Mouse (Mus musculus) natural killer cell, adult 2 months (primary cell): ENCODE measurements at regions not wholly inside any gene's neighbourhood (a gene's known extent, or its start where the extent isn't known, plus 50 kb on each side); places are given as distances from the start of the nearest gene placed in this dataset.
A peak's percentile ranks its signal among the peaks of the same experiment; 100 is the strongest.

Source experiments
- DNase-seq, 2 experiments: peaks; one replicate each; pipeline ENCODE4 v3.0.0; 2022; ENCODE audit warnings: low spot score in 2 of 2

GRCm38 (mm10) chr13:10538927-10539326 is 178.3 kb upstream of the Chrm3 start:
- peak in 1 of 2 experiments; percentile 1 for DNase-seq

GRCm38 (mm10) chr13:10527251-10527650 is 166.6 kb upstream of the Chrm3 start:
- no peak for DNase-seq

GRCm38 (mm10) chr13:10526470-10527207 is 166.0 kb upstream of the Chrm3 start:
- DNase-seq = no peak

GRCm38 (mm10) chr13:10504211-10504610 is 143.6 kb upstream of the Chrm3 start:
- DNase-seq = no peak

- no peak for DNase-seq
Observed at GRCm38 (mm10) chr13:10455323-10455722, 94.7 kb upstream of the Chrm3 start.

GRCm38 (mm10) chr13:10454667-10455066 is 94.0 kb upstream of the Chrm3 start:
- DNase-seq = no peak

- DNase-seq = no peak
Observed at GRCm38 (mm10) chr13:10451057-10451456, 90.4 kb upstream of the Chrm3 start.

GRCm38 (mm10) chr13:10449502-10449901 is 88.9 kb upstream of the Chrm3 start:
- no peak for DNase-seq

GRCm38 (mm10) chr13:10447806-10448205 is 87.2 kb upstream of the Chrm3 start:
- no peak for DNase-seq

- DNase-seq = no peak
Observed at GRCm38 (mm10) chr13:10445679-10446078, 85.0 kb upstream of the Chrm3 start.
